Mouse (Mus musculus): ENCODE results near the gene Elmsan1.

Gene Elmsan1

DNA sequence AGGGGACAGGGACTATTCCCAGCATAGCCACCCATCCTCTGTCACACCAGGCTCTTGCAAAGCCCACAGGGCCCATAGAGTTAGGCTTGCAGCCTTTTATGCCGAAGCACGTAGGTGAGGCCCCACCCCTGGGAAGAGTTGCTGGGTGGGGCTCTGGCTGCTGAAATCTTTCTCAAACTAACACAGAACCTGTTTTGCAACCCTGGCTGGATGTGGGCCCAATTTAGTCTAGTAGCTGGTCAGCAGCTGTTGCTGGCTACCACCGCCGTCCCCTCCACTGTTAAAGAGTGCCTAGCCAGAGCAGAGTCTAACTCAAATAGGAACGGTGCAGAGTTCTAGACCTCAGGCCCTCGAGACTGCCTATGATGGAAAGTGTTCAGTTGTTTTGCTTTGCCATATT is 43.8 kb downstream of the Elmsan1 start:
- DNase-seq (ENCODE audit: low spot score): no peak

GRCm38 (mm10) chr12:84174190-84174811 is 44.4 kb downstream of the Elmsan1 start:
- no peak for DNase-seq (ENCODE audit: low spot score)

DNA sequence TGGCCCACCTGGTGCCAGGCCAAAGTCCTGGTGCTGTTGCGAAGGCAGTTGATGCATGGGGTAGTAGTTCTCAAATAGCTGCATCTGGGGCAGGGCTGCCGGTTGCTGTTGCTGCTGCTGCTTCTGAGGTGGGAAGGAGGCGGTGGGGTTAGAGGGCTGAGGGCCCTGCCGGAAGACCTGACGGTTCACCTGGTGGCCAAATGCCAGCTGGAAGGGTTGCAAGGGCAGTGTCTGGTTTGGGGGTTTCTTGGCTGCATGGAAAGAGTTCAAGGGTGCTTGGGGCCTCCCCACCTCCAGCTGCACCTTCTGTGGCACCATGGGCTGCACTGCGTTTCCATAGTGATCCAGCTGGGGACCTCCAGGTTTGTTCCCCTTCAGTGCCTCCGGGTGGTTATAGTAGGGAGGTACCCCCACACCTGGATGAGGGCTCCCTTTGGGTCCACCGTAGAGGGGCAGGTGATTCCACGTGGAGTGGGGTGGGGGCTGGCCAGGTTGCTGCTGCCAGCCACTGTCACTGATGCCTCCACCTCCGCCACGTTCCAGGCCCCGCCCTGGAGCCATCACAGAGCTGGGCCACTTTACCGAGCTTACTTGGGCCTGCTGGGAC is 45.3 kb downstream of the Elmsan1 start:
- DNase-seq (ENCODE audit: low spot score): no peak

DNA sequence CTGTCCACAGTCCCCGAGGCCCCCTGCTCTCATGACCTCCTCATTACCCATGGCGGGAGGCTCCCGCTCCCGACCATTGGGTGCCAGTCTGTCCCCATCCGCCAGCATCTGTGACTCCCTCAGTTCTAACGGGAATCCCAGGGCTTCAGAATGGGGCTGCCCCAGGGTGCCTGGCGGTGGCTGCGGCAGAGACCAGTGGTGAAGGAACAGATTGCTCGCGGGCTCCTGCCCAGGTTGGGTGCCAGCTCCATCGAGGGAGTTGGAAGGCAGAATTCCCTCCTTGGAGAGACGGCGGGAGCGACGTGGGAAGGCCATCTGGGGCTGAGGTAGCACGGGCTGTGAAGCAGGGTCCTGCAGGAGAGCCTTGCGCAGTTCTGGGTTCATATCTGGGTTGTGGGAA is 45.8 kb downstream of the Elmsan1 start:
- no peak for DNase-seq (ENCODE audit: low spot score)

DNA sequence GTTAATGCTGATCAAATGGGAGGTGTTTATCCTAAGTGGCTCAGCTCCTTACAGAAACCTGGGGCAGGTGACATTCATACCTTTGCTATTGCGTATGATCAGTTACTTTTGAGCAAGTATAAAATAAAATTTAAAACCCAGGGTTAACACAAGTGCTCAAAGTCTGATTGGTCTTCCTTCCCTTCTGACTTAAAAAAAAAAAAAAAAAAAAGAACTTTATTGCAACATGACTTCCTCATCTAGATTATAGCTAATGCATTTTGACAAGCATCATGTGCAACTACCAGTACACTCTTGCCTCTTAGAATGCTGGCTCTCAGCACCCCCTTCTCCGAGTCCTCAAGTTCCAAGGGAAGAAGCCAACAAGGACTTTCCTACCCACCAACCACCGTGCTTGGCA is 46.5 kb downstream of the Elmsan1 start:
- DNase-seq (ENCODE audit: low spot score): no peak

- no peak for DNase-seq (ENCODE audit: low spot score)
These were observed 48.1 kb downstream of the Elmsan1 start for GRCm38 (mm10) chr12:84170610-84171009.

DNA sequence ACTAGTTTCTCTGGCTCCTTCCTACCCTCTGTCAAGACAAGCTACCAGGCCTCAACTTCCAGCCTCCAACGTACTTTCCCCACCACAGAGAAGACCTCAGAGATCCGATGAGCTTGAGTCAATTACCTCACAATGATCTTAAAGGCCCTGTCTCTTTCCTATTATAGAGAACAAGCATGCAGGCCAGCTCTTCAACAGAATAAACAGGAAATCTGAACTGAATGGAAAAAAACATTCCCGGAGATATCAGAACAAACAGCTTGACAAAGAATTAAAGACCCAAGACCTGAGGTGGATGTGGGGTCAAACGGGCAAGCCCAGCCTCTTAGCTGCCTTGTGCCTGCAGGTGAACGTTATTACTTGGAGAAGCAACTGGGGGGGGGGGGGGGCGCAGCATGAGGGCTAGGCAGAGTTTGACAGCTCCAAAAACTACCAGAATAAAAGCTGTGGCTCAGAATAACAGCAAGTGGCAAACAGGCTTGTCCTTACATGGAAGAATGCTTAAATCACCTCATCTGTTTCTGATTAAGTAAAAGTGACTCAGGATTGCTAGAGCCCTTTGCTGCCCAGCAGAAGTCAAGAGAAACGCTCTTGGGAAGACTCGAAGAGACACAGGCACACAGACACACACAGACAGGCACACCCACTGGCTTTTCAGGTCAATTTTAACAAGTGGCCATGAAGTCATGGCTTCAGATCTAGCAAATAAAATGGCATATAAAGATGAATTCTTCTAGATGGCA is 52.9 kb downstream of the Elmsan1 start:
- no peak for DNase-seq (ENCODE audit: low spot score)

GRCm38 (mm10) chr12:84163586-84164110 is 55.0 kb downstream of the Elmsan1 start:
- DNase-seq (ENCODE audit: low spot score): no peak

DNA sequence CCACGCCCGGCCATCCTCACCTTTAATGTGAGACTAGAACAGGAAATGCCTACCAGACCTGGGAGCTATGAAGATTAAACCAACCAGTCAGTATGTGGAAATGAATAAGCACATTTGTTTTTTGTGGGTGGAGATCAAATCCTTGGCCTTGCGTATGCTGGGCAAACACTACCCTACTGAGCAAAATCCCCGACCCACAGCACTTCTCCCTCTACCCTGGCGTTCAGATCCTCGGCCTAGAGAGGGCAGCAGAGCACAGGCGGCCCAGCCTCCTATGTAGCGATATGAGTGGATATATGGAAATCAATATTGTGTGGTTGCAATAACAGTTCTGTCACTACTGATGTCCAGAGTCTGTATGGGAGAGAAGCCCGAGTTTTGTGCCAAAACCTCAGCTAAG is 55.5 kb downstream of the Elmsan1 start:
- no peak for DNase-seq (ENCODE audit: low spot score)

DNA sequence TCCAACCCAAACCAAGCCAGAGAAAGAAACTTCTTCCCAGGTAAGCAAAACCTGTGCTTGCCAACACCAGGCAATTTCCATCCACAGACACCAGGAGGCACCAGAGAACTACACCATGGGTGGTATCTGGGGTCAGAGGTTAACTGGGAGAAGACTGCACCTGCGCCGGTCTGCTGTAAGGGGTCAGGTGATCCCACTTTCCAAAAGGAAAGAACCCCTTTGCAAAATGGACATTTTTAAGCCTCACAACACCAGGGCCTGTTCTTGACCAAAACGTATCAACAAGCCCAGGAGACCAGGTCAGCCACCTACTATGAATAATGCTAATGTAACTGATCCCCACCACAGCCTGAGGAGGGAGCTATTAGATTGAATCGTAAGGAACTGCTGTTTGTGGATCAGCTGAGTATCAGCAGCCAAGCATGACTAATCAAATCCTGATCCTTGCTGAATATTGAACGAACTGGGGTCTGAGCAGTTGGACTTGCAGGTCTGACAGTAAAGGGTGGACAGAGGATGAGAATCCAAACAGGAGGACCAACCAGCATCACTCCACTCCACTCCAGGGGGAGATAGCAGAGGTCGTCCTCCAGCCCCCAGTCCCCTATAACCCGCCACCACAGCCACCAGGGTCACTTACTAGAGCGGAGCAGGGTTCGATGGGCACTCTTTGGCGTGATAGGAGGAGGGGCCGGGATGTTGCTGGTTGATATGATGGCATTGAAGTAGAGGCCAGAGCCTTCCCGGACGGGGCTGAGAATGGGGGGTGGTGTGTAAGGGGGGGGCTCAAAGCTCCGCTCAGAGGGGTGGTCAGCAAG is 56.9 kb downstream of the Elmsan1 start:
- no peak for DNase-seq (ENCODE audit: low spot score)

DNA sequence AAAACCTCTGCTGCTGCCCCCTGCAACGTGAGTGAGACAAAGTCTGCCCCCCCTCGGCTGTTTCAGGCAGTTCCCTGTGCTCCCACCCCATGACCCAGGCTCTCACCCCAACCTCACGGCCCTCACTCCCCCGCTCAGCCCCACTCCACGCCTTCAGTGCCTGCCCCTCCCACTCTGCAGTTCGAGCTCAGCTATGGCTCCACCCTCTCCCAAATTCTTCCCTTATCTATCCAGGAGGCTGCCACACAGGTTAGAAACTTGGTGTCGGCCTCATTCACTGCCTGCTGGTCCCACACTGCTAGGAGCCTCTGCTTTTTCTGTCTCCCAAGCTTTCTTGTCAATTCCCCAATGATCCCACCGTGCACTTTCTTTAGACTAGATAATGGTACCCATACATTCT is 57.6 kb downstream of the Elmsan1 start:
- no peak for DNase-seq (ENCODE audit: low spot score)

DNA sequence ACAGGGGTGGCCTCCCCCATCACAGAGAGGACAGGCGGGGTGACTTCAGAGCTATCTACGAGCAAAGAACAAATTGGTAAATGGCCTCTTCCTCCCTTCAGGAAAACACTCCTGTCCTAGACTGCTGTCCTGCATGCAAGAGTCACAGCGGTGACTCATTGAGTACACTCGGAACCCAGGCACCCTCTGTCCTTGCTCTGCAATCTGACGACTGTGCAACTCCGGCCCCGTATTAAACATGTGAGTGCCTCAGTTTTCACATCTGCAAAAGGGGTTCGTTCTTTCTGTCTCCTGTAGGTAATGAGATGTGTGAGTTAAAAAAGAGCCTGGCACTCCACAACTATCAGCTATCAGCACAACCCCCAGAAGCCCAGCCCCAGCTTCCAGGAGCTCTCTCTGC is 58.2 kb downstream of the Elmsan1 start:
- no peak for DNase-seq (ENCODE audit: low spot score)

DNA sequence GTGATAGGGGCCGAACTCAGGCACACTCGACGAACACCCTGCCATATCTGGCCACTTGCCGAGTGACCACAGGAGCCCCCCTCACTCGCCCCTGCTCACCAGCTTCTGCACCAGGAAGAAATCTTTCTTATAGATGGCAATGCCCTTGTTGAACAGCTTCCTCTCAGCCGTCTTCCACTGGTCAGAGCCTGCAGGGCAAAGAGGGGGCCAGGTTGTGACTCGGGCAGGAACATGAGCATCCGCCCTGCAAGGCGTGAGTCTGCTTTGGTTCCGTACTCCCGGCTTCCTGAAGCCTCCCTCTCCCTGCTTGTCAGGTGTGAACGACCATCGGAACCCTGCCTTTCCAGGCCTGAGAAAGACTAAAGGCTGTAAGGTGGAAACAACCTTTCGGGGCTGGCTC is 60.5 kb downstream of the Elmsan1 start:
- DNase-seq (ENCODE audit: low spot score): no peak

- no peak for DNase-seq (ENCODE audit: low spot score)
These were observed 62.5 kb downstream of the Elmsan1 start for GRCm38 (mm10) chr12:84156210-84156609.

- DNase-seq (ENCODE audit: low spot score): no peak
These were observed 63.2 kb downstream of the Elmsan1 start for GRCm38 (mm10) chr12:84155523-84155871.

- DNase-seq (ENCODE audit: low spot score): no peak
These were observed 63.7 kb downstream of the Elmsan1 start for GRCm38 (mm10) chr12:84154786-84155522.

DNA sequence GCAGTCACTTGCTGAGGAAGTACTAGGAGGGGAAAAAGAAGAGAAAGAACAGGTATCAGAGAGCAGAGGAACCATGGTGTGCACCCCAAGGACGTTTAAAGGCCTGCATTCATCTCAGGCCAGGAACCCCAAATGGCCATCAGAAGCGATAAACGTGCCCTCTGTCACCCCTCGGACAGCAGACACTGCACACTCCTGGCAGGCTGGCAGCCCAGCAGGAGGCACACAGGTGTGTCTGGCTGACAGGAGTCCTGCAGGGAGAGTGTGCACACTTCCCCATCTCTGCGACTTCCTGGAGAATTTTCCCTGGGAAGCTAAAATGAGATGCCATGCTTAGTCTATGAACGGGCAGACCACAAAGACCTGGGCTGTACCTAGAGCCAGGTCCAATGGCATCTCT is 65.3 kb downstream of the Elmsan1 start:
- no peak for DNase-seq (ENCODE audit: low spot score)

GRCm38 (mm10) chr12:84152352-84153190 is 66.1 kb downstream of the Elmsan1 start:
- DNase-seq (ENCODE audit: low spot score): no peak

- no peak for DNase-seq (ENCODE audit: low spot score)
These were observed 66.8 kb downstream of the Elmsan1 start for GRCm38 (mm10) chr12:84151911-84152310.

GRCm38 (mm10) chr12:84150976-84151375 is 67.7 kb downstream of the Elmsan1 start:
- no peak for DNase-seq (ENCODE audit: low spot score)

DNA sequence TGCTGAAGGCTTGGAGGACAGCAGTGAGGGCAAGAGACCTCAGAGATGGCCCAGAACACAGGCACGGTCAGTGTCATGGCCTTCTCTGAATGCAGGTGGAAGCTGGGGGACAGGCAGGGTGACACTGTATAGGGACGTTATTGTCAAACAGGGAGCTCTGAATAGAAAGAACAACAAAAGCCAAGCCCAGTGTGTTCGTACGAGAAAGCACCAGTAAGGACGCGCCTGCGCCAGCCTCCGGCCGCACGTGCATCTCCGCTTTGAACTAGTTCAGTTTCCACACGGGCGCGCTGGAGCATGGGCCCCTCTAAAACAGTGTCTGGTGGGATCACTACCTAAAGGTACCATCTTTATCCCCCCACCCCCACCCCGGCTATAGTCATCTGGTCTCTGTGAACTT is 68.7 kb downstream of the Elmsan1 start:
- DNase-seq (ENCODE audit: low spot score): no peak

Data from layer of hippocampus, adult 11-12 months (tissue).